Mouse (Mus musculus) CH12.LX (cell line): Measurements from ENCODE around the gene Wdfy4. TPM values are rescaled to one million over a fixed set of nuclear protein-coding genes. Genes with fewer than 3 reads are reported as not detected.

Experiments used
- DNase-seq: peaks from one replicate; pipeline ENCODE4 v3.0.0-alpha.2; 2013; ENCODE audit errors: extremely low read depth
- H3K27ac ChIP-seq: 2 replicates; pipeline ENCODE4 v1.5.1; 2012; ENCODE audit warnings: low read depth, mild to moderate bottlenecking, control low read depth, moderate library complexity; ENCODE audit not compliant: insufficient read depth
- H3K27me3 ChIP-seq: replicated peaks from 2 replicates; pipeline ENCODE3; 2012; ENCODE audit warnings: inconsistent platforms
- H3K36me3 ChIP-seq, 2 experiments: replicated peaks in 1 of 2; 2 replicates each; pipeline versions ENCODE3 to v1.6.1; 2012; ENCODE audit warnings: inconsistent platforms in 1 of 2, low read length in 1 of 2, mild to moderate bottlenecking in 1 of 2, mixed read lengths in 1 of 2, moderate library complexity in 1 of 2; ENCODE audit not compliant: control insufficient read depth in 1 of 2, insufficient read depth in 1 of 2
- H3K4me1 ChIP-seq, 2 experiments: 2 replicates each; pipeline ENCODE4 v1.6.1; 2012; ENCODE audit warnings: inconsistent platforms in 1 of 2, moderate library complexity in 1 of 2; ENCODE audit not compliant: insufficient read depth in 2 of 2, control insufficient read depth in 1 of 2
- H3K4me2 ChIP-seq: 2 replicates; pipeline ENCODE4 v1.6.1; 2012; ENCODE audit warnings: low read depth, mild to moderate bottlenecking, control low read depth; ENCODE audit not compliant: poor library complexity, insufficient read depth, severe bottlenecking
- H3K4me3 ChIP-seq, 3 experiments: fragments of 150-350 bp in 1 of 3; sonication (generic) in 1 of 3; replicated peaks in 1 of 3; 2 replicates each; pipeline versions ENCODE3 to v1.5.1; 2011 to 2012; ENCODE audit warnings: low read depth in 2 of 3, low read length in 2 of 3, mild to moderate bottlenecking in 2 of 3, moderate library complexity in 2 of 3, control low read depth in 1 of 3, improper control_type of control experiment in 1 of 3, inconsistent platforms in 1 of 3, mixed read lengths in 1 of 3; ENCODE audit not compliant: poor library complexity in 1 of 3
- H3K79me2 ChIP-seq: replicated peaks from 2 replicates; pipeline ENCODE4 v1.6.1; 2012; ENCODE audit warnings: mild to moderate bottlenecking, moderate library complexity; ENCODE audit not compliant: control insufficient read depth, poor library complexity, insufficient read depth, severe bottlenecking; ENCODE audit errors: extremely low read depth
- H3K9ac ChIP-seq: 2 replicates; pipeline ENCODE4 v1.6.1; 2012; ENCODE audit warnings: low read depth, mild to moderate bottlenecking, control low read depth, moderate library complexity; ENCODE audit not compliant: insufficient read depth
- H3K9me3 ChIP-seq: replicated peaks from 2 replicates; pipeline ENCODE3; 2012; ENCODE audit warnings: low read length, inconsistent platforms, mixed read lengths
- BHLHE40 ChIP-seq: IDR thresholded peaks from 2 replicates; pipeline ENCODE4 v1.6.1; 2011; ENCODE audit warnings: mild to moderate bottlenecking, low read depth, low read length, improper control_type of control experiment
- CHD1 ChIP-seq: IDR thresholded peaks from 2 replicates; pipeline ENCODE4 v1.6.1; 2012; ENCODE audit warnings: low read depth, low read length, improper control_type of control experiment, inconsistent platforms
- CHD2 ChIP-seq: IDR thresholded peaks from 2 replicates; pipeline ENCODE4 v1.6.1; 2011; ENCODE audit warnings: low read length, improper control_type of control experiment
- CTCF ChIP-seq, 2 experiments: IDR thresholded peaks in 1 of 2; conservative IDR thresholded peaks in 1 of 2; 2 replicates each; pipeline ENCODE4 v1.5.1; 2011 to 2012; ENCODE audit warnings: low read depth in 2 of 2, low read length in 2 of 2, improper control_type of control experiment in 1 of 2, inconsistent platforms in 1 of 2, mild to moderate bottlenecking in 1 of 2, moderate library complexity in 1 of 2
- E2F4 ChIP-seq: IDR thresholded peaks from 2 replicates; pipeline ENCODE4 v1.6.1; 2011; ENCODE audit warnings: low read depth, low read length, improper control_type of control experiment; ENCODE audit not compliant: insufficient replicate concordance
- ELF1 ChIP-seq: IDR thresholded peaks from 2 replicates; pipeline ENCODE4 v1.6.1; 2014; ENCODE audit warnings: low read depth, mild to moderate bottlenecking, inconsistent platforms, low read length, improper control_type of control experiment
- EP300 ChIP-seq: IDR thresholded peaks from 2 replicates; pipeline ENCODE4 v1.6.1; 2011; ENCODE audit warnings: low read length, improper control_type of control experiment
- ETS1 ChIP-seq: conservative IDR thresholded peaks from 2 replicates; pipeline ENCODE4 v1.6.1; 2012; ENCODE audit warnings: low read depth, mild to moderate bottlenecking, inconsistent platforms, low read length, improper control_type of control experiment, moderate library complexity
- GABPA ChIP-seq: IDR thresholded peaks from 2 replicates; pipeline ENCODE4 v1.6.1; 2012; ENCODE audit warnings: low read depth, low read length, improper control_type of control experiment, inconsistent platforms; ENCODE audit not compliant: insufficient replicate concordance
- HCFC1 ChIP-seq: IDR thresholded peaks from 2 replicates; pipeline ENCODE4 v1.6.1; 2012; ENCODE audit warnings: low read depth, mild to moderate bottlenecking, inconsistent platforms, low read length, improper control_type of control experiment
- IRF4 ChIP-seq: IDR thresholded peaks from 2 replicates; pipeline ENCODE4 v1.6.1; 2014; ENCODE audit warnings: low read depth, mild to moderate bottlenecking, inconsistent platforms, low read length, improper control_type of control experiment
- JUN ChIP-seq: IDR thresholded peaks from 2 replicates; pipeline ENCODE4 v1.6.1; 2011; ENCODE audit warnings: low read depth, mild to moderate bottlenecking, low read length, improper control_type of control experiment, moderate library complexity; ENCODE audit not compliant: insufficient read depth
- JUND ChIP-seq: conservative IDR thresholded peaks from 2 replicates; pipeline ENCODE4 v1.6.1; 2011; ENCODE audit warnings: low read depth, low read length, improper control_type of control experiment
- KAT2A ChIP-seq: IDR thresholded peaks from 2 replicates; pipeline ENCODE4 v1.6.1; 2012; ENCODE audit warnings: low read length, improper control_type of control experiment, inconsistent platforms; ENCODE audit not compliant: insufficient replicate concordance
- MAFK ChIP-seq: IDR thresholded peaks from 2 replicates; pipeline ENCODE4 v1.6.1; 2011; ENCODE audit warnings: low read length, improper control_type of control experiment; ENCODE audit not compliant: insufficient replicate concordance
- MAX ChIP-seq: IDR thresholded peaks from 2 replicates; pipeline ENCODE4 v1.6.1; 2011; ENCODE audit warnings: low read length, improper control_type of control experiment
- MAZ ChIP-seq: IDR thresholded peaks from 2 replicates; pipeline ENCODE4 v1.6.1; 2012; ENCODE audit warnings: low read depth, mild to moderate bottlenecking, inconsistent platforms, low read length, improper control_type of control experiment, moderate library complexity
- MEF2A ChIP-seq: IDR thresholded peaks from 2 replicates; pipeline ENCODE4 v1.6.1; 2014; ENCODE audit warnings: low read depth, mild to moderate bottlenecking, inconsistent platforms, low read length, improper control_type of control experiment, borderline replicate concordance
- MXI1 ChIP-seq: IDR thresholded peaks from 2 replicates; pipeline ENCODE4 v1.6.1; 2011; ENCODE audit warnings: mild to moderate bottlenecking, low read depth, low read length, improper control_type of control experiment
- MYC ChIP-seq: IDR thresholded peaks from 2 replicates; pipeline ENCODE4 v1.6.1; 2011; ENCODE audit warnings: low read depth, mild to moderate bottlenecking, improper control_type of control experiment, low read length
- NELFE ChIP-seq: IDR thresholded peaks from 2 replicates; pipeline ENCODE4 v1.6.1; 2011; ENCODE audit warnings: low read depth, low read length, improper control_type of control experiment
- NRF1 ChIP-seq: IDR thresholded peaks from 2 replicates; pipeline ENCODE4 v1.6.1; 2014; ENCODE audit warnings: low read depth, mild to moderate bottlenecking, inconsistent platforms, low read length, improper control_type of control experiment, moderate library complexity
- PAX5 ChIP-seq: IDR thresholded peaks from 2 replicates; pipeline ENCODE4 v1.6.1; 2012; ENCODE audit warnings: low read length, inconsistent platforms, mixed read lengths
- POLR2A ChIP-seq: IDR thresholded peaks from 2 replicates; pipeline ENCODE4 v1.6.1; 2011; ENCODE audit warnings: low read depth, mild to moderate bottlenecking, improper control_type of control experiment, low read length
- POLR2AphosphoS2 ChIP-seq: IDR thresholded peaks from 2 replicates; pipeline ENCODE4 v1.6.1; 2011; ENCODE audit warnings: low read depth, low read length, improper control_type of control experiment
- RAD21 ChIP-seq: IDR thresholded peaks from 2 replicates; pipeline ENCODE4 v1.6.1; 2011; ENCODE audit warnings: low read depth, mild to moderate bottlenecking, low read length, improper control_type of control experiment, moderate library complexity
- RCOR1 ChIP-seq: conservative IDR thresholded peaks from 2 replicates; pipeline ENCODE4 v1.6.1; 2012; ENCODE audit warnings: low read depth, mild to moderate bottlenecking, inconsistent platforms, low read length, improper control_type of control experiment
- SIN3A ChIP-seq: IDR thresholded peaks from 2 replicates; pipeline ENCODE4 v1.6.1; 2012; ENCODE audit warnings: low read length, improper control_type of control experiment, inconsistent platforms
- SMC3 ChIP-seq: IDR thresholded peaks from 2 replicates; pipeline ENCODE4 v1.6.1; 2011; ENCODE audit warnings: low read depth, low read length, improper control_type of control experiment
- TBP ChIP-seq: conservative IDR thresholded peaks from 2 replicates; pipeline ENCODE4 v1.6.1; 2011; ENCODE audit warnings: low read depth, low read length, improper control_type of control experiment
- TCF12 ChIP-seq: IDR thresholded peaks from 2 replicates; pipeline ENCODE4 v1.6.1; 2014; ENCODE audit warnings: low read depth, mild to moderate bottlenecking, inconsistent platforms, low read length, improper control_type of control experiment
- USF1 ChIP-seq: IDR thresholded peaks from 2 replicates; pipeline ENCODE4 v1.6.1; 2014; ENCODE audit warnings: low read depth, mild to moderate bottlenecking, inconsistent platforms, low read length, improper control_type of control experiment
- USF2 ChIP-seq: conservative IDR thresholded peaks from 2 replicates; pipeline ENCODE4 v1.6.1; 2011; ENCODE audit warnings: low read depth, low read length, improper control_type of control experiment
- ZC3H11A ChIP-seq: IDR thresholded peaks from 2 replicates; pipeline ENCODE4 v1.6.1; 2012; ENCODE audit warnings: low read depth, mild to moderate bottlenecking, inconsistent platforms, low read length, improper control_type of control experiment
- ZKSCAN1 ChIP-seq: IDR thresholded peaks from 2 replicates; pipeline ENCODE4 v1.6.1; 2012; ENCODE audit warnings: low read depth, inconsistent platforms, low read length, improper control_type of control experiment, borderline replicate concordance
- ZMIZ1 ChIP-seq: IDR thresholded peaks from 2 replicates; pipeline ENCODE4 v1.6.1; 2012; ENCODE audit warnings: low read depth, mild to moderate bottlenecking, inconsistent platforms, low read length, improper control_type of control experiment
- ZNF384 ChIP-seq: IDR thresholded peaks from 2 replicates; pipeline ENCODE4 v1.6.1; 2012; ENCODE audit warnings: low read depth, low read length, improper control_type of control experiment, inconsistent platforms
- dilution Hi-C: fragments of 300-500 bp; cut with MboI; formaldehyde crosslinking; loops from 2 replicates; pipeline ENCODE4 v1.14.3; 2020; ENCODE audit warnings: low sequenced_read_pairs; ENCODE audit not compliant: extremely low pct_unique_long_range_greater_than_20kb, extremely low pct_ligation_motif_present
- in situ Hi-C: fragments of 300-500 bp; cut with MboI; formaldehyde crosslinking; loops from 3 replicates; pipeline ENCODE4 v1.14.3; 2019; ENCODE audit warnings: low sequenced_read_pairs, low pct_ligation_motif_present, low pct_unique_long_range_greater_than_20kb, mixed read lengths
- polyA plus RNA-seq: library from polyadenylated mRNA; unstranded; fragments of >175 nt; gene quantifications from 2 replicates; pipeline ENCODE4 v1.2.1, GENCODE M21; 2012; ENCODE audit warnings: low read depth; ENCODE audit not compliant: insufficient read length
- total RNA-seq, 2 experiments: library from RNA; depleted of rRNA; stranded (reverse); fragments of 300-350 nt in 1 of 2; fragments of >200 nt in 1 of 2; gene quantifications; 2 replicates each; pipeline ENCODE4 v1.2.3; 2012 to 2014

Wdfy4 gene
- total and polyA plus RNA-seq, 3 experiments = 56.0 to 140 (median 115) TPM

GRCm38 (mm10) chr14:33205280-33205965, 20.1 kb upstream of the Wdfy4 start:
- H3K4me1 ChIP-seq = peaks cover 8 to 31% of the 10 kb centered on the region in 2 experiments
- H3K36me3 ChIP-seq = no peaks in the 10 kb centered on the region
- H3K4me3 ChIP-seq = no peak overlapping the region
- no peaks in the 10 kb centered on the region for H3K9me3 ChIP-seq
- no peaks in the 10 kb centered on the region for H3K79me2 ChIP-seq
- H3K4me2 ChIP-seq = no peak overlapping the region
- TF ChIP-seq TCF12 (0 out of 2 replicates have a peak, but pooled peaks have one; percentile 37), POLR2AphosphoS2 (no peak), MXI1 (no peak), HCFC1 (no peak), JUN (no peak), IRF4 (no peak), SIN3A (no peak), MAZ (no peak), ELF1 (no peak), NELFE (no peak), MAX (no peak), CTCF (conservative IDR thresholded peaks at IDR 0.05 in 1 of 2, IDR thresholded peaks at IDR 0.05 in 1 of 2; ENCODE audit: low read depth in 2 of 2, low read length in 2 of 2) (peak; percentile 30 to 79; a peak in 3 of 4 replicates), CHD2 (no peak), GABPA (no peak), MEF2A (0 out of 2 replicates have a peak, but pooled peaks have one; percentile 25), KAT2A (no peak), POLR2A (no peak), MYC (no peak), USF1 (no peak), EP300 (no peak), CHD1 (no peak), ZC3H11A (no peak), MAFK (no peak), NRF1 (peak; percentile 66), BHLHE40 (no peak), E2F4 (no peak), ZMIZ1 (no peak), ETS1 (no peak), PAX5 (no peak), RAD21 (peak; percentile 84), USF2 (no peak), RCOR1 (no peak), SMC3 (peak; percentile 85), ZKSCAN1 (no peak), TBP (no peak), ZNF384 (no peak), JUND (no peak)
- in situ Hi-C loops (no loop called here), dilution Hi-C loops (no loop called here)
- peaks cover 3% of the 10 kb centered on the region for H3K27me3 ChIP-seq
- peak; percentile 65 for DNase-seq
- no peak overlapping the region for H3K9ac ChIP-seq
- H3K27ac ChIP-seq = no peak overlapping the region
